Mouse (Mus musculus): ENCODE data around the gene Izumo1r.
"Not testable (repeated sequence)": the region's sequence is repeated elsewhere in the genome, so short reads cannot be mapped to it uniquely, and the experiment has no call there.

Izumo1r gene

GRCm38 (mm10) chr9:14904741-14905475 lies 1.2 kb upstream of the Izumo1r start:
- no peak for DNase-seq (ENCODE audit: low spot score)

DNA sequence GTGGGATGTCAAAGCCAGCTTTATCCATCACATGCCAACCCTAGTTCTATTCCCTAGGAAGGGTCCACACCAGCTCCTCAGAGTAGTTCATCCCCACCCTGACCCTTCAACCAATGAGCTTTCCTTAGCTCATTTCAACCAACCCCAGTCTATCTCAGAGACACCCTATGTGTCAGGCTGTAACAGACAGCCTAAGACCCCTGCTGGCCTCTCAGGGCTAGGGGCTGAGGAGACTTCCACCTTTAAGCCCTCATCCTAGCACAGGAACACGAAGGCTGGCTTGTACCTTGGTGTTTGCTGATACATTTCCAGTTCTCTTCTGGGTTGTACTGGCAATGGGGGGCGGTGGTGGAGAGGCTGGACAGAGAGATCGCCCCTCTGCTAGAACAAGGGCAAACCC lies 743 bp downstream of the Izumo1r start:
- DNase-seq (ENCODE audit: low spot score), result no peak

DNA sequence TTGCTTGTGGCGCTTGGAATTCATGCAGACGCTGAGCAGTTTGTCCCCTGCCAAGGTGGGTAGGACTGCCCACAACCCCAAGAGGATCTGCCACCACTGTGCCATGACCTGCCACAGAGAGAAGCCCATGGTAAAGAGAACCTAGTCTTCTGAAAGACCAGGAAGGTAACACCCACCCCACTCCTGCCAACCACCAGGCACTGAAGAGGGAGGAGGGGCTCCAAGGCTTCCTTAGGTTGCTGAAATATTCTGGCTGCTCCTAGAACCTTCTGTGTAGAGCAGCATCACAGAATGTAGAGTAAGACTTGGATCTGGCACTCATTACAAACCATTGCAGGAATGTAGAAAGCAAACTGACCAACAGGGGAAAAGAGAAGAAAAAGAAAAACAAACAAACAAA lies 1.3 kb downstream of the Izumo1r start:
- no peak for DNase-seq (ENCODE audit: low spot score)

- DNase-seq (ENCODE audit: low spot score), result no peak
Measured at GRCm38 (mm10) chr9:14901757-14902156, 2.0 kb downstream of the Izumo1r start.

- DNase-seq (ENCODE audit: low spot score), result no peak
Measured at GRCm38 (mm10) chr9:14897102-14897501, 6.6 kb downstream of the Izumo1r start.

DNA sequence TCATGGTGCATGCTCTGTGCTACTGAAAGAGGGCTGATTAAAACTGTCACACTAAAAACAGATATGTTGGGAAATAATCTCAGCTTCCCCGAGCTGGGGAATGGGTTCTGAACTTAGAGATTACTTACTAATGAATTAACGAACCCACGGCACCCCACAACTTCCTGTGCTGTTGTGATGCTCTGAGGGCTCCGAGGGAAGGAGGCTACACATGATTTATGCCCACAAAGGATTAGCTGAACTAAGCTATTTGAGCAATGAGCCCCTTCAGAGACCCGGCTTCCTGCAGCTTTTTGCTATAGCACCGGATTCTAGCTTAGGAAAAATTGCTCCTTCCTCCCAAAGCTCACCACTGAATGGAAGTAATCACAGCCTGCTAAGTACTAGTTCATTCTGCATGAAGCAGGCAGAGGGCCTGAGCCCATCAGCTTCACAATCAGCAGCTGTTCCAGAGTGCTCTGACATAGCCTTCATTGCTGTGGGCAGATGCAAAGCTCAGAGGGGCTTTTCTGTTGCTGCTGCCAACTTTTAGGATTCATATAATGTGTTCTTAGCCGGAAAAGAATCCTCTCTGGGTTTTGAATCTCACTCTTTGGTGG lies 8.4 kb downstream of the Izumo1r start:
- no peak for DNase-seq (ENCODE audit: low spot score)

- DNase-seq (ENCODE audit: low spot score), result no peak
Measured at GRCm38 (mm10) chr9:14894628-14895027, 9.1 kb downstream of the Izumo1r start.

DNA sequence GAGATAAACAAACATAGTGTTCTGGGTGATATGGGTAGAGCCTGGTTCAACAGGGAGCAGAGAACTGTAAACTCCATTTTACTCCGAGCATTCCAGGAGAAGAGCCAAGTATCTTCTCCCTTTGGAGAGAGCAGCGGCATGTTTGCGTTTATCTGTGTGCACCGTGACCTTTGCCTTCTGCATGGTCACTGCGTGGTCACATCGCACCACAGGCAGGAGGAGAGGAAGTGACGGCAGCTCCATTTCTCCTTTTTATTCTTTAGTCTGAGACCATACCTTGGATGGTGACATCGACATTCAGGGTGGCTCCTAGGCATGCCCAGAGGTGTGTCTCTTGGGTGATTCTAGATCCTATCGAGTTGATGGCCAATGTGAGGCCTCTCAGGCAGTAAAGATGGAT lies 10.4 kb downstream of the Izumo1r start:
- no peak for DNase-seq (ENCODE audit: low spot score)

DNA sequence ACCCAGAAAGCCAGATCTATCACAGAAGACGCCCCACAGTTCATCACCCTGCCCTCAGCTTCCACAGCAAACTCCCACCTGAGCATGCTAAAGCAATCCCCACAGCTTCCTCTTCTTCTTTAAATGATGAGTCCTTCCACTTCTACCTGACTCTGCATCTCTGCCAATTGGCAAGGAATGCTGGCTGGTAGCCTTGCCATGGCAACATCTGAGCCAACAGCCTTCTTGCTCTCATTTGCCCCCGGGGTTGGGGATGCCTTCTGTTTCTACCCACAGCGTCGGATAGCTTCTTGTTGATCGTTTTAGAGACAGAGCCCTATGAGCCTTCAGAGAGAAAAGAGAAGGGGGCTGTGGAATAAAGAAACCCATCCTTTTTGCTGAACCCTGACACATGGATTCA lies 11.9 kb downstream of the Izumo1r start:
- no peak for DNase-seq (ENCODE audit: low spot score)

DNA sequence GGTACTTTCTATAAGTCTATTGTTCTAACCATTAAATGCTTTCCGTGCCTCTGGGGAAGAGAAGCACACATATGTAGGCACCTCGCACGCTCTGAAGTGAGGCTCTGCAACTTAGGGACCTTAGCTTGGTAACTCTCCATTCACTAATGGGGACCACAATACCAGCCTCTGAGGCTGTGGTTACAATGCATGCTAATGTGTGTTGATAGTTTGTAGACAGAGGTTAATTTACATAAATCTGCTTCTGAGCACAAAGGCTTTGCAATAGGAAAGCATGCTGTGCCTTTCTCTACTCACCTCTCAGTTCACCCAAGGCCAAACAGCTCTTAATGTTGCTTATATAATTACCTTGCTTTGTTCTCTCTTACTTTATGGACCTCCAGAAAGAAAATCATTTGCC lies 13.1 kb downstream of the Izumo1r start:
- no peak for DNase-seq (ENCODE audit: low spot score)

GRCm38 (mm10) chr9:14888671-14889070 lies 15.1 kb downstream of the Izumo1r start:
- DNase-seq (ENCODE audit: low spot score), result no peak

DNA sequence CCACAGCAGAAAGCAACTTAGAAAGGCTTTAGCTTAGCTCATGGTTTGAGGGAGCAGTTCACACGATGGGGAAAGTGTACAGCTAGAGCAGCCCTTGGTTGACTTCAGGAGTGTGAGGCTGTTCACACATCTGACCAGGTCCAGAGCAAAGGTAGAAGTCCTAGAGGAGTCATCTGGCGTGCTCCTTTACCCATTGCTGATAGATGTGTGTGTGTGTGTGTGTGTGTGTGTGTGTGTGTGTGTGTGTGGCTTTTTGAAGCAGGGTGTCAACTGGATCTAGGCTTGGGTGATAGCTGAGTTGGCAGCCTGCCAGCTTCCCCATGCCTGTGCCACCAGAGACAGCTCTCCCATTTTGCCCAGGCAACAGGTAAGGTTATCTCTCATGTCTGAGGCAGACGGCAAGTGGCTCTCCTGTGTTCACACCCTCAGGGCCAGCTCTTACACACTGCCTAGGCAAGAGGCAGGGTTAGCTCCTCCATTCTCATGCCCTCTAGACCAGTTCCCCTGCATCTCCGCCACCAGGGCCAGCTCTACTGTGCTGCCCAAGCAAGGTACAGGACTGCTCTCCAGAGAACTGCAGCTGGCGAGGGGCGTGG lies 15.9 kb downstream of the Izumo1r start:
- no peak for DNase-seq (ENCODE audit: low spot score)

- no peak for DNase-seq (ENCODE audit: low spot score)
Measured at GRCm38 (mm10) chr9:14885954-14886353, 17.8 kb downstream of the Izumo1r start.

- DNase-seq (ENCODE audit: low spot score), result no peak
Measured at GRCm38 (mm10) chr9:14885151-14885550, 18.6 kb downstream of the Izumo1r start.

GRCm38 (mm10) chr9:14884641-14885040 lies 19.1 kb downstream of the Izumo1r start:
- no peak for DNase-seq (ENCODE audit: low spot score)

DNA sequence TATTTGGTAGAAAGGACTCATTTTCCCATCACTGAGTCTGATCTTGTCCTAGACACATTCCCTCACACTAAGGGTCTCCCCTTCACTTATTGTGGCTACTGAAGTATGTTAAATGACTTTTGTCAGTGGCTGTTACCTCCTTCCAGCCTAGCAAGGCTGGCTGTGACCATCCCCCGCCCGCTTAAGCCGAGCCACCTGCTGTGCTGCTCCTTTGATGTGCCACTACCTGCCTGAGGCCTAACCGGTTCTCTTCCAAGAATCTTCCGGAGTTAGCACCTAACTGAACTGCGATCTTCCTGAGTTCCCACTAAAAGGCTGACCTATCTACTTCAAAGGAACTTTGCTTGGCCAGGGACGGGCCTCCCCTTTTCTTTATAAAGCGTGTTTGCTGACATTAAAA lies 27.2 kb downstream of the Izumo1r start:
- not testable (repeated sequence) for DNase-seq (ENCODE audit: low spot score)

GRCm38 (mm10) chr9:14875743-14876507 lies 27.8 kb downstream of the Izumo1r start:
- no peak for DNase-seq (ENCODE audit: low spot score)

DNA sequence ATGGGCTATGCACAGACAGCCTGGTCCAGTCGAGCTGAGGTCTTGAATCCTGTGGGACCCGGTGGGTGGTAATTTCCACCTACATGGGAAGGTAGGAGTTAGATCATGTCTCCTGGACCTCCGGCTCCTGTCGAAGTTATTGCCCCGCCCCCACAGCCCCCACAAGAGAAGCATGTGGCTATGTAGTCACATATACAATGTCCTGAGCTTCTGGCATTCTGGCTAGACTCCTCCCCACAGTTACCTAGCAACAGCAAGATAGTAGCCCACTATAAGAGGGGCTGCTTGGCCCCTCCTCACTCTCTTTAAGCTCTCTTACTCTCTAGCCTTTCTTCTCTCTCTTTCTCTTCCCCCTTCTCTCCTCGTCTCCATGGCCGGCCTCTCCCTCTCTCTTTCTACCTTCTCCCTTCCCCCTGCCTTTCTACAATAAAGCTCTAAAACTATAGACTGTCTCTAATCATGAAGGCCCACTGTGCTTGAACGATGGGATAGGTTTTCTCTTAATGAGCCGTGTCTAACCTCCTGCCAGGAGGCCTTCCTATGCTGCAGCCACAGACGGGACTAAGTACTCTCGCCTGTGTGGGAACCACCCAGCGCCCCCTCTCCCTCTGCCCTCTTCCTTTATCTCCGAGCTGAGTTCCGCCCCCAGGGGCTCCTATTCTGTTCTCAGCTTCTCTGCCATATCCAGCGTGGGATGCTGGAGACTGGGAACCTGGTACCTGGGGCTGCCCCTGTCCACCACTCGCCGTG lies 31.4 kb downstream of the Izumo1r start:
- DNase-seq (ENCODE audit: low spot score), result no peak

GRCm38 (mm10) chr9:14871536-14871935 lies 32.2 kb downstream of the Izumo1r start:
- peak; percentile 2 for DNase-seq (ENCODE audit: low spot score)

GRCm38 (mm10) chr9:14870802-14871201 lies 32.9 kb downstream of the Izumo1r start:
- DNase-seq (ENCODE audit: low spot score), result no peak

DNA sequence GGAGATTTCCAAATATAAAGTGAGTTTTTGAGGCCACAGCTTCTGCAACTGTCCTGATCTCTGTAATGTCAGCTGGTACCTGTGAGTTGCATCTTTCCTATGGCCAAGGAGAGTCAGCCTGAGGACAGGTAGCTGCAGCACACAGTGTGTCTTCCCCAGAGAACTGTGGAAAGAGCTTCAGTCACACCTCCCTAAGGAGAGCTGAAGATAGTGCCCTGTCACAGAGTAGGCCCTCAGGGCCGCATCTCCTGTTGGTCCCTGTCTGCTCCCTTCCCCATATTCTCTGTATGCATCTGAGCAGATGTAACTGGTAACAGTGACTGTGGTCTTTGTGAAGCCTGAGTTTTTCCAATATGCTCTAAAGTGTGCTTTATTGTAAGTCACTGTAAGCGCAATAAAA lies 33.4 kb downstream of the Izumo1r start:
- DNase-seq (ENCODE audit: low spot score), result no peak

DNA sequence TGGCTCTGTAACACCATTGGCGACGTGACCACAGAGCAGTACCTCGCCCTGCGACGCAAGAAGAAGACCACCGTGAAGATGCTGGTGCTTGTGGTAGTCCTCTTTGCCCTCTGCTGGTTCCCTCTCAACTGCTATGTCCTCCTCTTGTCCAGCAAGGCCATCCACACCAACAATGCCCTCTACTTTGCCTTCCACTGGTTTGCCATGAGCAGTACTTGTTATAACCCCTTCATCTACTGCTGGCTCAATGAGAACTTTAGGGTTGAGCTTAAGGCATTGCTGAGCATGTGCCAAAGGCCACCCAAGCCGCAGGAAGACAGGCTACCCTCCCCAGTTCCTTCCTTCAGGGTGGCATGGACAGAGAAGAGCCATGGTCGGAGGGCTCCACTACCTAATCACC lies 35.4 kb downstream of the Izumo1r start:
- DNase-seq (ENCODE audit: low spot score), result no peak
